Mouse (Mus musculus): ENCODE results near the gene Nav2.

Nav2 gene

GRCm38 (mm10) chr7:48891029-48891428 is 17.5 kb upstream of the Nav2 start:
- DNase-seq, result no peak

GRCm38 (mm10) chr7:48893093-48893492 is 15.4 kb upstream of the Nav2 start:
- no peak for DNase-seq

- DNase-seq, result peak; percentile 78
Observed at GRCm38 (mm10) chr7:48894152-48894551, 14.4 kb upstream of the Nav2 start.

GRCm38 (mm10) chr7:48894763-48895162 is 13.8 kb upstream of the Nav2 start:
- DNase-seq, result no peak

GRCm38 (mm10) chr7:48895475-48895874 is 13.0 kb upstream of the Nav2 start:
- no peak for DNase-seq

GRCm38 (mm10) chr7:48896051-48896450 is 12.5 kb upstream of the Nav2 start:
- DNase-seq, result no peak

- DNase-seq, result no peak
Observed at GRCm38 (mm10) chr7:48897539-48898163, 10.9 kb upstream of the Nav2 start.

- no peak for DNase-seq
Observed at GRCm38 (mm10) chr7:48898416-48898815, 10.1 kb upstream of the Nav2 start.

- DNase-seq, result no peak
Observed at GRCm38 (mm10) chr7:48900408-48901167, 7.9 kb upstream of the Nav2 start.

GRCm38 (mm10) chr7:48902454-48902853 is 6.1 kb upstream of the Nav2 start:
- DNase-seq, result no peak

GRCm38 (mm10) chr7:48909342-48909671 is 791 bp downstream of the Nav2 start:
- no peak for DNase-seq

GRCm38 (mm10) chr7:48910282-48910681 is 1.8 kb downstream of the Nav2 start:
- DNase-seq, result no peak

GRCm38 (mm10) chr7:48911146-48911545 is 2.6 kb downstream of the Nav2 start:
- DNase-seq, result no peak

- no peak for DNase-seq
Observed at GRCm38 (mm10) chr7:48914630-48915506, 6.4 kb downstream of the Nav2 start.

- no peak for DNase-seq
Observed at GRCm38 (mm10) chr7:48917463-48917862, 8.9 kb downstream of the Nav2 start.

- DNase-seq, result no peak
Observed at GRCm38 (mm10) chr7:48917988-48918387, 9.5 kb downstream of the Nav2 start.

GRCm38 (mm10) chr7:48918389-48918788 is 9.9 kb downstream of the Nav2 start:
- no peak for DNase-seq

- DNase-seq, result no peak
Observed at GRCm38 (mm10) chr7:48923620-48924019, 15.1 kb downstream of the Nav2 start.

- peak; percentile 17 for DNase-seq
Observed at GRCm38 (mm10) chr7:48925214-48925613, 16.7 kb downstream of the Nav2 start.

- DNase-seq, result peak; percentile 80
Observed at GRCm38 (mm10) chr7:48928364-48928763, 19.8 kb downstream of the Nav2 start.

- DNase-seq, result no peak
Observed at GRCm38 (mm10) chr7:48930399-48930798, 21.9 kb downstream of the Nav2 start.

- DNase-seq, result no peak
Observed at GRCm38 (mm10) chr7:48932138-48932537, 23.6 kb downstream of the Nav2 start.

- no peak for DNase-seq
Observed at GRCm38 (mm10) chr7:48934816-48935215, 26.3 kb downstream of the Nav2 start.

GRCm38 (mm10) chr7:48937562-48937961 is 29.0 kb downstream of the Nav2 start:
- no peak for DNase-seq

Data from lung, postnatal 14 days (tissue).